Mouse (Mus musculus): ENCODE data around the gene Basp1.

DNA sequence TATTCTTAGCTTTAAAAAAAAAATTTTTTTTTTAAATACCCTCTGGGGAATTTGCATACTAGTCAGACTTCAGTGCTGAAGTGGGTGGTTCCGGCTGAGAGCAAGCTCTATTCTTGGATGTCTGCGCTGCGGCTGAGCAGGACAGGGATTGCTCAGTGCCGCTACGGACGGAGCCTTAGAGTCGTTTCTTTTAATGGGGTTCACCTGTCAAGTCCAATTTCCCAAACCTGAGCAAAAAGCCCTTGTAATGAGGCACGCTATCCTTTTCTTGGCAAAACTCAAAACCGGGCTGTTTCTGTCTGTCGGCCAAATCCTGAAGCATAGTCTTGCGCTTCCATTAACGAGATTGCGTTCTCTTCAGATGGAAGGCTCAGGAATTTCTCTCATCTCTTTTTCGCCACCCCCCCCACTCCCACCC is 54.9 kb downstream of the Basp1 start:
- no peak for TF ChIP-seq TAL1 (IDR thresholded peaks at IDR 0.05; ENCODE audit: low read length)
- no peak for TF ChIP-seq GATA1 (IDR thresholded peaks at IDR 0.05; ENCODE audit: low read length)
